Mouse (Mus musculus): ENCODE measurements at regions not wholly inside any gene's neighbourhood (a gene's known extent, or its start where the extent isn't known, plus 50 kb on each side); places are given as distances from the start of the nearest gene placed in this dataset.

DNA sequence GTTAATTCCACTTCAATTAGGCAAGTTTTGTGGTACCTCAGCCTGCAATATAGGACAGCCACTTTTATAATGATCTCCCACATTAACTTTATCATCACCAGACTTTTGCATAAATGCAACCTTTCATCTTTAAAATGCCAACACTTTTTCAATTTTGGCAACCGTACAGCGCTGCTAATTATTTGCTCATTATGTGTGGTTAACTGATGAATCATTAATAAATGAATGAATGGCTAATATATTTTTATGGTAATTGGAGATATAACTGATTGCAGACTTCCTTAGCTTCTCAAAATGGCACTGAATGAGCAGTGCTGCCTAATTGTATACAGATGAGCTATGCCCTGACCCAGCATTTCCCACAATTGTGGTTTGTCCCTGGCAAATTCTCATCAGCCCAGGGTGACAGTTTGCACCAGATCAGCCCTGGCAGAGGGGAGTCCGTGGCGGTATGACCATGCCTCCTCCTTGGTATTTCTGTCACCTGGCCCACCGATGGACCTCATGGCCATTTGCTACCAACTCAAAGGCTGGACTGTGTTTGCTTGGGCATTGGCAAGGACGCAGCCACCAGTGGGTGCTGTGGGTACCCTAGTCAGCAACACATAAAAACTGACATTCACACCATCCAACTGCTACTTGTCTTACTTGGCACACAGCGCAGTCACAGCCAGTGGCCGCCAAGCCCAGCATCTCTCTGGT is 173.7 kb upstream of the Lmo4 start:
- DNase-seq = no peak
- intact Hi-C loops (cut with DNase I) = no loop called here

DNA sequence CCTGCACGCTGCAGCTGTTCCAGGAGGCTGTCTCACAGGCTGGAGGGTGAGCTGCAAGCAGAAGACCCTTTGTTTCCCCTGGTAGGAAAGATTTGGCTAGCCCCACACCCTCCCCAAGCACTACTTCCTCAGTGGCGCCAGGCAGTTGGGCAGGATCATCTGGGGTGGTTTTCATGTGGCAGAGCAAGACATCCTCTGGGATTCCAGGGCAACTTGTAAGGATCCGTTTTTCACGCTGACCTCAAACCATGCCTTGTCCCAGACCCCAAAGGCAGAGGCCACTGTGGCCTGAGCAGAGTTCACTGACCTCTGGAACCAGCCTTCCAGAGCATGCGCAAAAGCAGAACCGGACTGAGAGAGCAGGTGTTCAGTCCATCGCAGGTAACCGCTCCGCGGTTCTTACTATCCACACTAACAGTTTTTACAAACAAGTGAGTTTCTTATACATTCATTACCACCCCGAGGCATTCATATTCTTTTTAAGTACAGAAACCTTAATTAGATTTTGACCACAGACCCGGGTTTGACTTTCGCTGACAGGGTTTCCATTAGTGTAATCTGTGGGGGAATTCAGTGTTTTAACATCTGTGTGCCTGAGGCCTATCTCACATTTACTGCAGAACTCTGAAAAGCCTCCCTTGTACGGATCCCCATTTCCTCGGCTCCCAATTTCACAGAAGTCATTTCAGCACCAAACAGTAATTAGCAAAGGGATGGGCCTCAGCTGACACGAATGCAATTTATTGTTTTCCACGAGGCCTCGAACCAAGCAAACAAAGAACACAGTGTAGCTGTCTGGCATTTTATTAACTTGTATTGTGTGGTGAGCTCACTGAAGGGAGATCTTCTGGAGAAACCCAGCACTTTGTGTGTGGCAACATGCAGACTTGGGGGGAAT is 172.9 kb upstream of the Lmo4 start:
- no peak for DNase-seq
- intact Hi-C loops (cut with DNase I) = no loop called here

- intact Hi-C loops (cut with DNase I) = no loop called here
- DNase-seq = no peak
Measured at GRCm38 (mm10) chr3:144376463-144377402, 171.7 kb upstream of the Lmo4 start.

- intact Hi-C loops (cut with DNase I) = no loop called here
Measured at GRCm38 (mm10) chr3:144375725-144376412, 170.8 kb upstream of the Lmo4 start.

DNA sequence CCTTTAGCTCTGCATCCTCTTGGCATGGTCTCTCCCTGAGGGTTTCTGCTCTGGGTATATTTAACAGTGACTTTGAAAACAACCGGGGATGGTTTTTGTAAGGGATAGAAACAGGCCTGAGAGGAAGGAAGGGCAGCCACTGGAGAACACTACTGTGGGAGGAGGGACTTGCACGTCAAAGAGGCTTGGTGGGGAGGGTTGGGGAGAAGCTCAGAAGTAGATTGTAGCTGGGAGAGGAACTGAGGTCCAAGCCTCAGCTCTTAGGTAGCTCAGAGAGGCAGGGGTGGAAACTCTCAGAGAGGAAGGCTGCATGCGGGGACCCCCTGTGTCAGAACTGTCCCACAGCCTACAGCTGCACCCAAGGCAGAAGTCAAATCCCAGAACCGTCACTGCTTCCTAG is 163.3 kb upstream of the Lmo4 start:
- intact Hi-C loops (cut with DNase I) = no loop called here
- DNase-seq = no peak

More at GRCm38 (mm10) chr3:144375725-144376412, 170.8 kb upstream of the Lmo4 start:
- DNase-seq = no peak

- intact Hi-C loops (cut with DNase I) = no loop called here
- DNase-seq = no peak
Measured at GRCm38 (mm10) chr3:144367766-144368116, 162.7 kb upstream of the Lmo4 start.

DNA sequence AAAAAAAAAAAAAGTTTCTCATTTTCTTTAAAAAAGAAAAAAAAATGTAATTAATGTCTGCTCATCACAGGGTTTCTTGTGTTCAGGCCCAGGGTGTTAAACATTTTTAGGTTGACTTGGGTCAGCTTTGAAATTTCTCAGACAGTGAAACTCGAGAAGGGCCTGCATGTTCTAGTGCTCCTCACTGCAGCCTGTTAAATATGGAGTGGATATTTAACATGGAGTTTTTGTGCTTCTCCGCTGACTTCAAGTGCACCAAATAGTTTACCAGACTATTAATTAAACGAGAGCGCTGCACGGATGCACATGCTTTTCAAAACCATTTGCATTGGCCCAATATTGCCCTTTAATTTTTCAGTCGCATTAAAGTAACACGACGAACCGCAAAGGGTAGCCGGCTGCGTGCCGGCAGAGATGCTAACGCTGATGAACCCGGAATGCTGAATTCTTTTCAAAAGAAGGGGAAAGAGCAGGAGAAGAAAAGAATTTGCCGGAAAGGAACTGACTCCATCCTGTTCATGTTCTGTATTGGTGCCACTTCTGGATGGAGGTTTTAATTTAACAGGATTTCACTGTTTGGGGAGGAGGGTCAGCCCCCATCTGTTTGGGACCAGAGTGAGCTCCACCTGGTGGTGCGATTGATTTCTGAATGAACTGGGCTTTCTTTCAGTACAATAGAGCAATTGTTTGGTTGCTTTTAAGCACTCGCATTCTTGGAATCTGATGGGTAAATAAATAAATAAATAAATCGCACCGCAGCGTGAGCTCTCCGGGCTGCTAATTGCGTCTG is 162.2 kb upstream of the Lmo4 start:
- peak; percentile 25 for DNase-seq
- intact Hi-C loops (cut with DNase I) = no loop called here

DNA sequence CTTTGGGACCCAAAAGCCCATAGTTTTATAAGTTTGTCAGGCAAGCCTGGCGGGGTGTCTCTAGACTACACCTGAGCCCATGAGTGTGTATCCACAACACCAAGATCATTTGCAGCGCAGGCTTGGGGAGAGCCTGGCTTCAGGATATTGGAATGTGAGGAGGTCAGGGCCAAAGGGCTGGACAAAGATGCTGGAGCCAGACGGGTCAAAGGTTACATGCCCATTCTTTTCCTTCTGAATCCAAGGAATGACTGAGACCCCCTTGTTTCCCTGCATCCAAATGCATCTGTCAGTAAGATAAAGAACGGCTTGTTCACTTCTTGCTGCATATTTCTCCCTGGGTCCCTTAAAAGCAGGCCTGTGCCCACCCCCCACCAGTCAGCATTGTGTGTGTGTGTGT is 160.9 kb upstream of the Lmo4 start:
- no peak for DNase-seq
- intact Hi-C loops (cut with DNase I) = no loop called here

DNA sequence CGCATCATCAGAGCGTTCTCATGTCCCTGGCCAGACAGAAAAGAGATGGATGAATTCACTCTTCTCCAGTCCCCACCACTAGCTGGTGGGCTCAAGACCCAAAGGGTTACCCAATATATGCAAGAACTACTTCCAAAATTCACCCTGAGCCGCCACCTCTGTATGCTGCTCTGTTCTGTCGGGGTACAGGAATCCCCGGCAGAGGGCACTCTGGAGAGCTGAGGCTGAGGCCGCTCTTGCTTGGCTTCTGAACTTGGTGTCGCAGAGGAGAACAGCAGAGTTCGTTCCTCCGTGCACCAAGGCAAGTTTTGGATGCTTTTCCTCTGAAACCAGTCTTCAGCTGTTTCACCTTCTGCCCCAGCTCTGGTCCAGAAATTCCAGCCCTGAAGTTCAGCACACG is 157.5 kb upstream of the Lmo4 start:
- intact Hi-C loops (cut with DNase I) = no loop called here
- DNase-seq = peak; percentile 48

GRCm38 (mm10) chr3:144361203-144361978 is 156.4 kb upstream of the Lmo4 start:
- intact Hi-C loops (cut with DNase I) = no loop called here
- DNase-seq = no peak

DNA sequence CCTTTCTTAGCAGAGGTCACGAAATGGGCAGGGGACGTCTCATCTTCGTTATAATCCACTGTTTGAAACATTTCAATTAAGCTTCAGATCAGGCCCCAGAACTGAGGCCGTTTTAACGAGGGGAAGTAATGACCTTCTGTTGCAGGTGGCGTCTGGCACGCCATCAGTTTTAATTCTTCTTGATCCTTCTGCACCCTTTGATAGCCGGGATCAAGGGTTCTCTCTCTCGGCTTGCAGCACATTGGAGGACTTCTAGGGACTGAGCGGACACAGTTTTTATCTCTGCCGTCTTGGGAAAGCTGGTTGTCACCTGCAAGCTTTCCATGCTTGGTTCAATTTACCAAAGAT is 151.9 kb upstream of the Lmo4 start:
- intact Hi-C loops (cut with DNase I) = no loop called here
- no peak for DNase-seq

- DNase-seq = no peak
- intact Hi-C loops (cut with DNase I) = no loop called here
Measured at GRCm38 (mm10) chr3:144356103-144356947, 151.3 kb upstream of the Lmo4 start.

DNA sequence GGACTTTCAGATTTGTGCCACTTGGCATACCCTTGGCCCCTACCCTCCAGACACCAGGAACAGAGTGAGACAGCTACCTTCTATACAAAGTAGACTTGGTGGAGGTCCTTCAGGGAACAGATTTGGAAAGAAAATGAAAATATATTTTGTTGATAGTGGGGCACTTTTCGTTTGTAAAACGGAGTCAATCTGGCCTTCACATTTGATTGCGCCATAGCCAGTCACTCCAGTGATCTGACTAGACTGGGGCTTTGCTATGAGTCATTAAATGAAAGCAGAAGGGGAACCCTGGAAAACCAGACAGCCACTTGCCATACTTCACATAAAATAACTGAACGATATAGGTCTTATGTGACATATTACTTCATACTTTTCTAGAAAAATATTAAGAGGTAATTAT is 147.5 kb upstream of the Lmo4 start:
- intact Hi-C loops (cut with DNase I) = no loop called here
- DNase-seq = no peak

GRCm38 (mm10) chr3:144348431-144348830 is 143.4 kb upstream of the Lmo4 start:
- no peak for DNase-seq
- intact Hi-C loops (cut with DNase I) = no loop called here

GRCm38 (mm10) chr3:144335237-144335636 is 130.2 kb upstream of the Lmo4 start:
- DNase-seq = no peak
- intact Hi-C loops (cut with DNase I) = no loop called here

- no peak for DNase-seq
- intact Hi-C loops (cut with DNase I) = no loop called here
Measured at GRCm38 (mm10) chr3:144334201-144334600, 129.2 kb upstream of the Lmo4 start.

DNA sequence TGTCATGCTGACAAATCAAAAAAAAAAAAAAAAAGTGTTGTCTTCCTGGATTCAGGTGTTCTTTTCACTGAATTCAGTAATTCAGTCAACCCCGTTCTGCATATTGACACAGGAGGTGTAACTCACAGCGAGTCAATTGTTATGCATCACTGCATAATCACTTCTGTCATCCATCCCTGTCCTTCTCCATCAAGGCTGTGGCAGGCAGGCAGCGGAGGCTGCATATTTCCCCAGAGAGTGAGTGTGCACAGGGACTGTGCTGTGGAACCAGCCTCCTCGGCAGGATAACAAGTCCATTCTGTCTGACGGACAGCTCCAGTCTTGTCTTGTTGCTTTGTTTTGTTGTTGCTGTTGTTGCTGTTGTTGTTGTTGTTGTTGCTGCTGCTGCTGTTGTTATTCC is 127.3 kb upstream of the Lmo4 start:
- no peak for DNase-seq
- intact Hi-C loops (cut with DNase I) = no loop called here

DNA sequence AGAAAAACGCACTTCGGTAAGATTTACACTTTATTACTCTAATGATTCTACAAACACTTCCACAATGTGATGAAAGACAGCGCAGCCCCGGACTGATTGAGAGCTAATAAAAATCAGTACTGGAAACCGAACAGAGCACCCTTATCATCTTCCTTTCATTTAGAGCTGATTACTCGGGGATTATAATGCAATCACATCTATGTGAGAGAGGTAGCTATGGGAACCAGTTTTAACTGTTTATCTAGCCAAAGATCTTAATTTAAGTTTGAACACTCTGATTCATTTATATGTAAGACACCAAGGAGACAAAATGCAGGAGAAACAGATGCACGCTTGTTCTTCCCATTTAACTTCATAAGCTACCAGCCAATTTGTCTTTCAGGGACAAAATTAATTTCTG is 124.1 kb upstream of the Lmo4 start:
- DNase-seq = no peak
- intact Hi-C loops (cut with DNase I) = no loop called here

Data from left cerebral cortex, postnatal 4 days (tissue).